Mouse (Mus musculus): ENCODE measurements around the gene Nr0b1. TPM values are rescaled to one million over a fixed set of nuclear protein-coding genes. Genes with fewer than 3 reads are reported as not detected.

The Nr0b1 gene
- total RNA-seq (2017): not detected in 3 replicates

DNA sequence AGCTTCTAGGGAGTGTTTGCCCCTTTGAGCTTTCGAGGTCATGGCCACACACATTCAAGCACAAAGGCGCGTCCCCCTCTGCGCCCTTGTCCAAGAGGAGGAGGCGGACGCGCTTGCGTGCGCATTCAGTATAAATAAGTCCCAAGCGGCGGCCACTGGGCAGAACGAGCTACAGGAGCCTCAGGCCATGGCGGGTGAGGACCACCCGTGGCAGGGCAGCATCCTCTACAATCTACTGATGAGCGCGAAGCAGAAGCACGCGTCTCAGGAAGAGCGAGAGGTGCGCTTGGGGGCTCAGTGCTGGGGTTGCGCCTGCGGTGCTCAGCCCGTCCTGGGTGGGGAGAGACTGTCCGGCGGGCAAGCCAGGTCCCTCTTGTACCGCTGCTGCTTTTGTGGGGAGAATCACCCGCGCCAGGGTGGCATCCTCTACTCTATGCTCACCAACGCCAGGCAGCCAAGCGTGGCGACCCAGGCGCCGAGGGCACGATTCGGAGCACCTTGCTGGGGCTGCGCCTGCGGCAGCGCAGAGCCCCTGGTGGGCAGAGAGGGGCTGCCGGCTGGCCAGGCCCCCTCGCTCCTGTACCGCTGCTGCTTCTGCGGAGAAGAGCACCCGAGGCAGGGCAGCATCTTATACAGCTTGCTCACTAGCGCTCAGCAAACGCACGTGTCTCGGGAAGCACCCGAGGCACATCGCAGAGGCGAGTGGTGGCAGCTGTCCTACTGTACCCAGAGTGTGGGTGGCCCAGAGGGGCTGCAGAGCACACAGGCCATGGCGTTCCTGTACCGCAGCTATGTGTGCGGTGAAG lies at the start of gene Nr0b1:
TSS of gene Nr0b1 (plus strand) at position 151 of the 806 bp plus-strand sequence.
- no peak for ATAC-seq (replicated peaks; ENCODE audit: insufficient number of reproducible peaks, low FRiP score, low TSS enrichment, poor library complexity, severe bottlenecking)

DNA sequence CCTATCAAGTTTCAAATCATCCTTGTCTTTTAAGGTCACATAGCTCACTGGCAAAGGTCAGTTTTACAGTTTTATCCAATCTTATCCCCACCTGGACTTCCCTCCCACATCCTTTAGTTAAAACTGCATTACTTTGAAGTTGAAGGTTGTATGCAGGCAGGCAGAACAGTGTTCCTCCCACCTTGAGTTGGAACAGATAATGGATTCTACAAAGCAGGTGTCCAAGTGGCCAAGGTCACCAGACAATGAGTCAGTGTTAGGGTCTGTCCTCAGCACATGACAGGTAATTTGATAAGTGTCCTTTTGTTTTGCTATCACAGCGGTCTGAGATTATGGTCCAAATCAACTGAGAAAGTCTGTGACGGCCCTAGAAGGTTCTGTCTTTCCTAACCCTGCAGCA lies 4.3 kb upstream of the Nr0b1 start:
- no peak for ATAC-seq (replicated peaks; ENCODE audit: insufficient number of reproducible peaks, low FRiP score, low TSS enrichment, poor library complexity, severe bottlenecking)

DNA sequence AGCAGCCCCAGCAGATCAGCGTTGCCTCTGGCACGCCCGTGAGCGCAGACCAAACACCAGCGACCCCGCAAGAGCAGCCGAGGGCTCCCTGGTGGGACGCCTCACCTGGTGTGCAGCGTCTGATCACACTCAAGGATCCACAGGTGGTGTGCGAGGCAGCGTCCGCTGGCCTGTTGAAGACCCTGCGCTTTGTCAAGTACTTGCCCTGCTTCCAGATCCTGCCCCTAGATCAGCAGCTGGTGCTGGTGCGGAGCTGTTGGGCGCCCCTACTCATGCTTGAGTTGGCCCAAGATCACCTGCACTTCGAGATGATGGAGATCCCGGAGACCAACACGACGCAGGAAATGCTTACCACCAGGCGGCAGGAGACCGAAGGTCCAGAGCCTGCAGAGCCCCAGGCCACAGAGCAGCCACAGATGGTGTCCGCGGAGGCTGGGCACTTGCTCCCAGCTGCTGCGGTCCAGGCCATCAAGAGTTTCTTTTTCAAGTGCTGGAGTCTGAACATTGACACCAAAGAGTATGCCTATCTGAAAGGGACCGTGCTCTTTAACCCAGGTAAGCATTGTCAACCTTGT lies 943 bp downstream of the Nr0b1 start:
- no peak for ATAC-seq (replicated peaks; ENCODE audit: insufficient number of reproducible peaks, low FRiP score, low TSS enrichment, poor library complexity, severe bottlenecking)

DNA sequence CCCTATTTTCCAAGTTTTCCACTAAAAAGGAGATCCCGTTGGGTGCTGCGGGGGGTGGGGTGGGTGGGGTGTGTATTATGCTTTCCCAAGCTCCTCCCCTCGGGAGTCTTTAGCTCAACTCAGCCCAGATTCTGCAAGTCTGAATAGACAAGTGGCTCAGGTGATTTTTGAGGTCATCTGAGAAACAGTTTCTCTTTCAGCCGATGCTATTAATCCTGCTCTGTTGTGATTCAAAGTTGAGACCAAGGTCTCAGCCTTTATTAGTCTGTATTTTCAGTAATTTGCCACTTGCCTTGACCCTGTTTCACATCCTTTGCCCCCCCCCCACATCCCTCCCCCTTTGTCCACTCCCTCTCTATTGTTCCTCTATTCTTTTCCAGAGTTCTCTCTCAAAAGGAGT lies 1.8 kb downstream of the Nr0b1 start:
- no peak for ATAC-seq (replicated peaks; ENCODE audit: insufficient number of reproducible peaks, low FRiP score, low TSS enrichment, poor library complexity, severe bottlenecking)

DNA sequence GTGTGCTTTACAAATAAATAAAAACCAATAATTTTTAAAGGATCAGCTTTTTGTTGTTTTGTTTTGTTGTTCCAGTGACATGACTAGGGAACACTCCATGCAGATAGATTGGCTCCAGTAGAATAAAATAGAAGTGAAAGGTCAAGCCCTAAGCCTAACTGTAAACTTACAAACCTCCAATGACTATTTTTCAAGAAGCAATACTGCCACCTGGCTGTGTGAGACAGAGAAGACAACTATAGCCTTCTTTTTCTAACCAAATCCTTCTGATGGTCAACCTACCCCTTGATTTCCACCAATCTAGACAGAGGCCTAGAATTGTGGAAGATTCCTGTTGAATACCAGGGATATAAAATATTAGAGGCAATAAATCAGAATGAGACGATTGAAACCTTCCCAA lies 45.7 kb downstream of the Nr0b1 start:
- no peak for ATAC-seq (replicated peaks; ENCODE audit: insufficient number of reproducible peaks, low FRiP score, low TSS enrichment, poor library complexity, severe bottlenecking)

Other genes starting within 250 kb of the Nr0b1 start
- gene Samt3, start 147.6 kb upstream of the Nr0b1 start, total RNA-seq (2017): not detected in 3 replicates
- gene Mageb4, start 113.3 kb downstream of the Nr0b1 start, total RNA-seq (2017): not detected in 3 replicates

Measured in monocyte, adult 5-6 weeks (primary cell).